12 mouse cellular contexts compared by ENCODE assay signal in the genomic region with DNA sequence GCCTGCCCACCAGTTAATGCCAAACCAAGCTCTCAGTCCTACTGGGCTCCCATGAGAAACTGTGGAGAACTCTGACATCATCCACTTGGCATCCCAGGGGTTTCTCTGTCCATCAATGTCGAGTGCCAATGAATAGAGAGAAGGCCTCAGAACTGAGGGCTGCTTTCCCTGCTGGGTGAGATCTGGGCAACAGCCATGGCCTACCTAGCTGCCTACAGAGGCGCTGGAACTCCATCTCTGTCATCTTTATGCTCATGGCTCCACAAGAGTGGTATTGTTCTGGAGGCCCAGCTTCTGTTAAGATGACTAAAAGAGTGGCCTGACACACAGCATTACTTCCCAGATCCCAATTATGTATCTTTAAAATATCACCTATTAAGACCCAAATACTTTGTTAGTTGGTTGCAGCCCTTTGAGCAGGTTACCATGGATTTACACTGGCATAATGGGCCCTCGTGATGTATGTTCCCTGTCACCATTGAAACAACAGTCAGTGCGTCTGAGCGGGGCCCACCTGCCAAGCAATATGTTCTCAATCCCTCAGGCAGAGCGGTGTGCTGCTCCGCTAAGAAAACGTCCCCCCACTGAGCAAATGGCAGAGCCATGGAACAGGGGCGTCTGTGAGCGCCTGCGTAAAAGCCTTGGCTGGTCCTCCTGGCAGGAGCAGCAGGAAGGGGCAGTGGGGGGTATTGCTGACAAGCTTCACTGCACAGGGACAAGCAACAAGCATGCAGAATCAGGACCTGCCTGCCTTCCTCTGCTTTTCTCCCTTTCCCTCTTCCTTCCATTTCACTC.
A peak's percentile ranks its signal among the peaks of the same experiment; 100 is the strongest.
DNase-seq lines count a peak whose midpoint lies in the region; ATAC-seq lines count a peak whose summit lies in the region.
"Had no signal": no experiment of that assay in that cellular context is flagged by ENCODE, and none has a peak within 500 bp of the region (broad histone marks: within the 10 kb centered on the region; RNA-seq: fewer than 3 reads in every experiment).

No protein-coding gene starts in this region.

- no peaks in the 10 kb centered on the region for H3K36me3 ChIP-seq in forebrain, embryonic 14.5 days (ENCODE audit: control insufficient read depth, insufficient read depth, low read length)
- H3K36me3 ChIP-seq in limb, embryonic 10.5 days: no peaks in the 10 kb centered on the region
- H3K36me3 ChIP-seq: embryonic facial prominence, embryonic 13.5 days; stomach, embryonic 15.5 days had no signal

- no peaks in the 10 kb centered on the region for H3K27me3 ChIP-seq in forebrain, embryonic 14.5 days (replicated peaks; ENCODE audit: control insufficient read depth, insufficient read depth, low read length)
- H3K27me3 ChIP-seq in limb, embryonic 10.5 days (ENCODE audit: low read depth, poor library complexity, severe bottlenecking): no peaks in the 10 kb centered on the region; the same call in 1 of the 2 replicates
- H3K27me3 ChIP-seq: embryonic facial prominence, embryonic 13.5 days; Patski; stomach, embryonic 15.5 days had no signal

- peak; percentile 78 for DNase-seq in brain, adult 2 months (ENCODE audit: low read depth, low spot score)
- peak; percentile 94 for DNase-seq in forebrain, embryonic 14.5 days (ENCODE audit: low spot score)
- DNase-seq in limb, embryonic 10.5 days (ENCODE audit: low spot score): no peak
- DNase-seq in spleen, postnatal 36 days (ENCODE audit: low spot score in 2 of 2): no peak
- DNase-seq in urinary bladder, postnatal 25 days (ENCODE audit: low spot score): no peak
- DNase-seq in adrenal gland, postnatal 25 days: no peak
- no peak for DNase-seq in adrenal gland, adult 8-10 months

- no peaks in the 10 kb centered on the region for H3K9me3 ChIP-seq in forebrain, embryonic 14.5 days (replicated peaks; ENCODE audit: control insufficient read depth, low read length)
- H3K9me3 ChIP-seq in limb, embryonic 10.5 days (replicated peaks): no peaks in the 10 kb centered on the region
- H3K9me3 ChIP-seq: embryonic facial prominence, embryonic 13.5 days; megakaryocyte, embryonic 14.5 days; stomach, embryonic 15.5 days had no signal

- H3K4me1 ChIP-seq in forebrain, embryonic 14.5 days (ENCODE audit: control insufficient read depth, insufficient read depth, low read length): peaks cover 25% of the 10 kb centered on the region
- H3K4me1 ChIP-seq in limb, embryonic 10.5 days: peaks cover 28% of the 10 kb centered on the region
- H3K4me1 ChIP-seq: stomach, embryonic 15.5 days had no signal

- peak overlapping the region; percentile 87 for H3K27ac ChIP-seq in forebrain, embryonic 14.5 days (ENCODE audit: low read depth, low read length)
- H3K27ac ChIP-seq in limb, embryonic 10.5 days: peak overlapping the region; percentile 25; the same call in 1 of the 2 replicates
- H3K27ac ChIP-seq: embryonic facial prominence, embryonic 13.5 days; stomach, embryonic 15.5 days had no signal

- no peak overlapping the region for H3K4me3 ChIP-seq in forebrain, embryonic 14.5 days (ENCODE audit: low read depth, low read length)
- H3K4me3 ChIP-seq in limb, embryonic 10.5 days: no peak overlapping the region
- H3K4me3 ChIP-seq: embryonic facial prominence, embryonic 13.5 days; megakaryocyte, embryonic 14.5 days; stomach, embryonic 15.5 days had no signal

- 4% methylated on average over 11 of the region's 11 CpGs for WGBS in forebrain, embryonic 14.5 days
- 31% methylated on average over 11 of the region's 11 CpGs for WGBS in limb, embryonic 10.5 days

- ATAC-seq in cerebellum, adult (ENCODE audit: insufficient number of reproducible peaks, low FRiP score, low TSS enrichment): peak; percentile 40; the same call in 1 of the 2 replicates
- peak; percentile 95 for ATAC-seq in forebrain, embryonic 14.5 days
- ATAC-seq: Patski had no signal

- H3K9ac ChIP-seq in forebrain, embryonic 14.5 days (ENCODE audit: low read length): peak overlapping the region; percentile 14; the same call in 1 of the 2 replicates
- H3K9ac ChIP-seq: embryonic facial prominence, embryonic 13.5 days; stomach, embryonic 15.5 days had no signal

- no peak overlapping the region; the same call in 1 of the 2 replicates for H3K4me2 ChIP-seq in forebrain, embryonic 14.5 days (ENCODE audit: low read length)
- H3K4me2 ChIP-seq: embryonic facial prominence, embryonic 13.5 days; stomach, embryonic 15.5 days had no signal

Comparison
In these comparisons a context has a peak if more than half of its experiments do, and no peak if none do; other contexts are left out.
1. DNase-seq: peak in brain, adult 2 months (single experiment) and forebrain, embryonic 14.5 days (single experiment); none in limb, embryonic 10.5 days (single experiment), spleen, postnatal 36 days (0 of 2), urinary bladder, postnatal 25 days (single experiment), adrenal gland, postnatal 25 days (single experiment) and adrenal gland, adult 8-10 months (single experiment).